Mouse (Mus musculus) lung, postnatal 0 days (tissue): ENCODE measurements at regions not wholly inside any gene's neighbourhood (a gene's known extent, or its start where the extent isn't known, plus 50 kb on each side); places are given as distances from the start of the nearest gene placed in this dataset.
A peak's percentile ranks its signal among the peaks of the same experiment; 100 is the strongest.

Source experiments
- CTCF ChIP-seq: IDR thresholded peaks from 2 replicates; pipeline ENCODE4 v1.5.1; 2016; ENCODE audit warnings: antibody characterized with exemption, mild to moderate bottlenecking
- EP300 ChIP-seq: IDR thresholded peaks from 2 replicates; pipeline ENCODE4 v1.6.1; 2016; ENCODE audit warnings: antibody characterized with exemption, mild to moderate bottlenecking, control low read depth

DNA sequence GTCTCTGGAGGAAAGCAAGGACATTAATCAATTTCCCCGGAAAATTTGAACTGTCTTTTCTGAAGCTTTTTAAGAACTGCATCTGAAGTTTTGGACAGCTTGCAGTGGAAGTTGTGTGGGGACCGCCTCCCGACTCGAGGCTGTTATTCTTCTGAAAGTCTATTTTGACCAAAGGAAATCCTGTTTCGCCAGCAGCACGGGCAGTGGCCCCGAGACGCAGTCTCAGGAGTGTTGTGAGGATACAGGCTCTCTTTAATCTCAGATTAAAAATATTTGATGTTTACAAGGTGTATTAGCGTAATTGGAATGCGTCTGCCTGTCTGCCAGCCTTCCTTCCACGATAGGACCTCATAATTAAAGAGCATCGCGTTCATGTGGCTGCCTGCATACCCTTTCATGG, 102.2 kb upstream of the Prdm1 start:
- TF ChIP-seq EP300: peak; percentile 38; the same call in 1 of the 2 replicates
- TF ChIP-seq CTCF: no peak
